Mouse (Mus musculus) hindlimb bud, embryonic 11.5 days (tissue): Measurements from ENCODE around the gene Gosr1.
"Not testable (repeated sequence)": the region's sequence is repeated elsewhere in the genome, so short reads cannot be mapped to it uniquely, and the experiment has no call there.

Source experiments
- DNase-seq: peaks from one replicate; pipeline ENCODE4 v3.0.0-alpha.2; 2012; ENCODE audit warnings: low read depth, low spot score; ENCODE audit errors: extremely low spot score

Gosr1 gene

DNA sequence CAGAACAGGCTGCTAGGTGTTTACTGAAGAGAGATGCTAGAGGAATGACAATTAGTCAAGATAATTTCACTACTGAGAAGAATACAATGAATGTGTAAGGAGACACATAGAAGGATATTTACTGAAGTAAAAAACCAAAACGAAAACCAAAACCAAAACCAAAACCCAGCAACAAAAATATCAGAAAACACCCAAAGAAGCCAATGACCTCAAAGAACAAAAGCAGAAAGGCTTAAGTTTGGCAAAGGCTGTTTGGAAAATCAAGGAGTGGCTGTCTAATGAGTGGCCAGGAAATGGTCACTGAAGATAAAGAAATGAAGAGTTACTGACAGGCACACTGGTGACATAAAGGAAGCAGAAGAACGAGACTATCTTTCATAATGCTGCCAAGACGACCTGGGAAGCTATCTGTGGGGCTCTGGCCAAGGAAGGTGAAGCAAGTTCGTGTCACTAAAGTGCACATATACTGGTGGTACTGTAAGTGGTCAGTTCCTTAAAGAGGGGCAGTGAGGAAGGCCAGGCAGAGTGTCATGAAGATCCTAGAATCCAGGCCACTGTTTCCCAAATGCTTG is 27.5 kb downstream of the Gosr1 start:
- no peak for DNase-seq

DNA sequence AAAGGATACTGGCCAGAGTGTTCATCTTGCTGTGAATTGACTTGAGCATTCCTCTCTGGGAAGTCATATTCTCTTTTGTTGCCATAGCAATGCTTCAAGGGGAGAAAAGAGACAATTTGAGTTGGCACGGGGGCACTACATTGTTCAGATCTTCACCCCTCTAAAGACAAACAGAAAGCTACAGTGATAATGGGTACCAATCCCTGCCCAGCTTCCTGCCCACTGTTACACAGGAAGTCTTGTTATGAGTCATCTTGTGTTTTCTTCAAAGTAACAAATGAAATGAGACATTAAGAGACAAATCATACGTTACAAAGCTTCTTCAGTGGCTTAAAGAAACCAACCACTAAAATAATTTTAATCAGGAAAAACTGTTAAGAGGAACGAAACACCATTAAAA is 28.8 kb downstream of the Gosr1 start:
- DNase-seq: no peak

DNA sequence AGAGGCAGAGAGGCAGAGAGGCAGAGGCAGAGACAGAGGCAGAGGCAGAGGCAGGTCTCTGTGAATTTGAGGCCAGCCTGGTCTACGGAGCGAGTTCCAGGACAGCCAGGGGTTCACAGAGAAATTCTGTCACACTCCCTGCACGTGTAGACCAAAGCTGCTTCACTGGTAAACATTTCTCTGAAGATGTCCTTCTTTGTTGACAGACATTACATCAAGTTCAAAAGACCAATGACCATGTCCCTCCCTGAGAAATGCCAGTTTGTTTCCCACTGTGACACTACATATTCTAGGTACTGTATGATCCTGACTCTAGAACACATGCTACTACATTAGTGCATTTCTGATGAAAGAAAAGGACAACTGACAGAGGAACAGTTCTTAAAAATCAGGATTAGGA is 32.7 kb downstream of the Gosr1 start:
- no peak for DNase-seq

GRCm38 (mm10) chr11:76728093-76728492 is 35.3 kb downstream of the Gosr1 start:
- no peak for DNase-seq

- DNase-seq: no peak
Observed at GRCm38 (mm10) chr11:76723911-76724310, 39.5 kb downstream of the Gosr1 start.

GRCm38 (mm10) chr11:76717000-76717399 is 46.4 kb downstream of the Gosr1 start:
- DNase-seq: no peak

- no peak for DNase-seq
Observed at GRCm38 (mm10) chr11:76709625-76710452, 53.5 kb downstream of the Gosr1 start.

- DNase-seq: no peak
Observed at GRCm38 (mm10) chr11:76708881-76709280, 54.5 kb downstream of the Gosr1 start.

GRCm38 (mm10) chr11:76708066-76708465 is 55.3 kb downstream of the Gosr1 start:
- no peak for DNase-seq

DNA sequence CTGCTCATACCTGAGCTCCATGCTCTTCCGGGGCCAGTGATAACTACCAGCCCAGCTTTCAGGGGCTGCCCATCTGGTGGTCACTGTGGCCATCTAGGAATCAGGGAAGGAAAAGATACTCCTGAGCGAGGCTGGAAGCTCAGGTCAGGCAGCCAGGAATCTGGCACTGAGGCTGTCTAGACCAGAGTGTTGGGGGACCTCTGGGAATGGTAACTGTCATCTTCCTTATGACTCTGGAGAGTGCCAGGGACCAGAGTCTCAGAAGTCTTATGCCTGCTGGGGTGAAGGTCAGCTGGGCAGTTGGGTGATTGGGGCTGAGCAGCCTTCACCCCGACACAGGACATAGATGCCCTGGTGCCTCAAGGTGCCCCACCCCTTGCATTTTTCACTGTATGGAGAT is 55.7 kb downstream of the Gosr1 start:
- DNase-seq: no peak

DNA sequence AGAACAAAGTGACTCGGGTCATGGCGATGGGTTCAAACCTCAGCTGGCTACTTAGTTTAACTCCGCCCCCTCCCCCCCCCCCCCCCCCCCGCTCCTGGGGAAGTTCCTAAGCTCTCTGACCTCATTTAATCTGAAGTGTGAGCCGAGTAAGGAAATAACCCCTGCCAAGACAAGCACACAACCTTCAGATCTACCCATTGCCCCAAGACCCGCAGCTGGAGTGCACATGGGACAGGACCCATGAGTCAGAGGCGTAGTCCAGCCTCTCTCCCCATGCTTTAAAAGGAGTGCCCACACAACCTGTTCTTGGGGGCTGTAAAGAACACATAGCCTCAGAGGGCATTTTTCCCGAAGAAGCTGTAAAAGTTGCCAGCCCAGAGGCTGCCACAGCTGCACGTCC is 63.8 kb downstream of the Gosr1 start:
- no peak for DNase-seq

- no peak for DNase-seq
Observed at GRCm38 (mm10) chr11:76695810-76696209, 67.6 kb downstream of the Gosr1 start.

- DNase-seq: no peak
Observed at GRCm38 (mm10) chr11:76692096-76692495, 71.3 kb downstream of the Gosr1 start.

- DNase-seq: no peak
Observed at GRCm38 (mm10) chr11:76685604-76686003, 77.8 kb downstream of the Gosr1 start.

DNA sequence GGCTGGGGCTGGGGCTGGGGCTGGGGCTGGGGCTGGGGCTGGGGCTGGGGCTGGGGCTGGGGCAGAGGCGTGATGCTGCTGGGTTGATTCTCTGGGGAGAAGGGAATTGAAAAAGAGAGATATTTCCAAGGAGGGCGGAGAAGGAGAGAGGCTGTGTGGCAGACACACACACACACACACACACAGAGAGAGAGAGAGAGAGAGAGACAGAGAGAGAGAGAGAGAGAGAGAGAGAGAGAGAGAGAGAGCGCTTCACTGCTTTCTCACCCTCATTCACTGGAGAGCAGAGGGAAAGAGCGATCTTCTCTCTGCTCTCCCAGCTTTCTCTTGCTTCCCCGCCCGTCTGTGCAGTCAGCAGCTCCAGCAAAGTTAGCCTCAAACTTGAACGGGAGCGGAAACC is 83.9 kb downstream of the Gosr1 start, which contains the start of gene Trarg1:
Gene Trarg1, plus strand, starts transcription at position 301 of the 400 bp plus-strand sequence.
- not testable (repeated sequence) for DNase-seq
